Mouse (Mus musculus) megakaryocyte progenitor cell, adult 5-6 weeks (primary cell): ENCODE measurements at regions not wholly inside any gene's neighbourhood (a gene's known extent, or its start where the extent isn't known, plus 50 kb on each side); places are given as distances from the start of the nearest gene placed in this dataset.
A peak's percentile ranks its signal among the peaks of the same experiment; 100 is the strongest.

ENCODE experiments used
- ATAC-seq: replicated peaks from 2 replicates; pipeline ENCODE4 v1.8.0; 2016; ENCODE audit warnings: mild to moderate bottlenecking, moderate TSS enrichment, inconsistent platforms; ENCODE audit not compliant: poor library complexity

GRCm38 (mm10) chr12:95850144-95850803 lies 158.2 kb downstream of the Flrt2 start:
- ATAC-seq: no peak

- ATAC-seq: peak; percentile 75
These were observed 185.6 kb downstream of the Flrt2 start for GRCm38 (mm10) chr12:95877661-95878060.
